Mouse (Mus musculus) cerebellum, adult 8-10 months (tissue): ENCODE data around the gene Cypt4.
"Not testable (repeated sequence)": the region's sequence is repeated elsewhere in the genome, so short reads cannot be mapped to it uniquely, and the experiment has no call there.

ENCODE experiments used
- DNase-seq: peaks from one replicate; pipeline ENCODE4 v3.0.0; 2022

Cypt4 gene

GRCm38 (mm10) chr9:24624896-24625295, at the start of gene Cypt4:
Cypt4 (plus strand) TSS chr9:24625196.
- DNase-seq = no peak

- DNase-seq = not testable (repeated sequence)
These were observed 12.3 kb downstream of the Cypt4 start for GRCm38 (mm10) chr9:24637341-24637740.
